Mouse (Mus musculus) monocyte, adult 5-6 weeks (primary cell): ENCODE results near the gene Top2a. TPM values are rescaled to one million over a fixed set of nuclear protein-coding genes. Genes with fewer than 3 reads are reported as not detected.

ENCODE experiments used
- ATAC-seq: fragments of 153-309, 156-312 bp; replicated peaks from 2 replicates; pipeline ENCODE4 v1.8.0; 2017; ENCODE audit warnings: mild to moderate bottlenecking; ENCODE audit not compliant: low TSS enrichment, insufficient number of reproducible peaks, severe bottlenecking, poor library complexity, low FRiP score
- total RNA-seq: library from RNA; stranded (forward); fragments of 200-1000, 200-491, 200-594 nt; gene quantifications from 3 replicates; pipeline ENCODE4 v1.2.3, GENCODE M21; 2017

Top2a gene
- total RNA-seq, 1 experiment from 2014 or later: 14.1 TPM

DNA sequence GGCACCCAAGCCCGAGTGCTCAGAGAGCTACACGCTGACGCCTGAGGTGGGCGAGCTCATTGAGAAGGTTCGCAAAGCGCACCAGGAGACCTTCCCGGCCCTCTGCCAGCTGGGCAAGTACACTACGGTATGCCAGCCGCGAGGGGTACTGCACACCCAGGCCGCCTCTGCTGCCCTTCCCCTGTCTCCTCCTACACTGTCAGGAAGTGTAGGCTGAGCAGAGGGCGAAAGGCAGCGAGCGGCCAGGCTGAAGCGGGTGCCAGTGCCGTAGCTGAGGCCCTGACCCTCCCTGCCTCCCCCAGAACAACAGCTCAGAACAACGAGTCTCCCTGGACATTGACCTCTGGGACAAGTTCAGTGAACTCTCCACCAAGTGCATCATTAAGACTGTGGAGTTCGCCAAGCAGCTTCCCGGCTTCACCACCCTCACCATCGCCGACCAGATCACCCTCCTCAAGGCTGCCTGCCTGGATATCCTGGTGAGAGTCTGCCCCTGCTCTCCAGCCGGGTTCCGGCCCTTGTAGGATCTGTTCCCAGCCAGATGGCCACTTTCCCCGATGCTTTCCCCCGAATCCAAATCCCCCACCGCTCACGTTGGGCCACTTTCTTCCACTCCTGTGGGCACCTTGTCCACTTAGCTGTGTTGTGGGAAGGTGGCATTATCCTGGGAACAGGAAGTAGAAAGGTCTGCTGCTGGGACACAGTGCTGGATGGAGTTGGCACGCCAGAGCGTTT is 53.6 kb downstream of the Top2a start:
- ATAC-seq: no peak

DNA sequence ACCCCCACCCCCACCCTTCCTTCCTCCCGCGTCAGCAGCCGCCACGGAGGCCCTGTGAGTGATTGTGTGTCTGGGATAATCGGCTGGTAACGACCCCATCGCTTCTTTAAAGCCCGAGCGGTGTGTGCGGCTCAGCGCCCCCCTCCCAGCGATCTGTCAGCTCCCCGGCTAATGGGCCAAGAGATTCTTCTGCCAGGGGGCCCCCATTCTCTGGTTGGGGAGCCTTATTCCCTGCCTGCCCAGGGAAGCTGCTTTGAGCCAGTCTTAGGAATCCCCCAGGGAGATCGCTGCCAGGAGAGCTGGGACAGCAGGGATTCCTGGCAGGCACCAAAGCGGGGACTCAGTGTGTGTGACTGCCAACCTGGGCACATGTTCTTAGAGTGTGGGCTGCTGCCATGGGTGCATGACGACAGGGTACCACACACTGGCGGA is 54.5 kb downstream of the Top2a start:
- ATAC-seq: no peak

DNA sequence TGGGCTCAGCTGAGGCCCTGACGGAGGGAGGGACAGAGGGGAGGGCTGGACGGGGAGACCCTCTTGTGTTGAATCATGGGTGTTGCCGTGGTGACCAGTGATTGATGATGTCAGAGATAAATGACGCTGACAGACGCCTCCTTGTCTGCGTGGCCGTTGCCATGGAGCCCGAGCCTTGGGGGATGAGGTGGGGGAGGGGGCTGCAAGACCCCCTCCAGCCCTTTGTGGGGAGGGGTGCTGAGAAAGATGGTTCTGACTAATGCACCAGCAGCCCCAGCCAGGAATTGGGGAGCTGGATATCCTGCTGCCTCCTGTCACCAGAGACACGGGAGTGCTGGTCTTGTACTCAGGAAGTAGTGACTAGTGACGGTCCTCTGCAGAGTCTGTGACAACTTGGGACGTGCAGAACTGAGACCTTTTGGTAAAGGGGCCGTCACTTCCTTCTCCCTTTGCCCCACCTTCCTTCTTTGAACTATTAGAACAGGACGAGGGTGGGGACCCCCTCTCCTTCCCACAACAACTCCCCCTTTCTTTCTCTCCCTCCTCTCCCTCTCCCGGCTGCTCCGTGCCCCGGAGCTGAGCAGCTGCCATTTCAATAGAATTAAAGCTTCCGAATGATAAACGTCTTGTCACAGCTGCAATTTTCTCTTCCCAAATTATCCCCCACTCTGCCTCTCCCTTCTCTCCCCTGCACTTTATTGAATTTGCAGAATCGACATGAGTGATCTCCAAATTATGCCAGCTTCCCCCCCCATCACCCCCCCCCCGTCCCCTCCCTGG is 55.1 kb downstream of the Top2a start:
- no peak for ATAC-seq

DNA sequence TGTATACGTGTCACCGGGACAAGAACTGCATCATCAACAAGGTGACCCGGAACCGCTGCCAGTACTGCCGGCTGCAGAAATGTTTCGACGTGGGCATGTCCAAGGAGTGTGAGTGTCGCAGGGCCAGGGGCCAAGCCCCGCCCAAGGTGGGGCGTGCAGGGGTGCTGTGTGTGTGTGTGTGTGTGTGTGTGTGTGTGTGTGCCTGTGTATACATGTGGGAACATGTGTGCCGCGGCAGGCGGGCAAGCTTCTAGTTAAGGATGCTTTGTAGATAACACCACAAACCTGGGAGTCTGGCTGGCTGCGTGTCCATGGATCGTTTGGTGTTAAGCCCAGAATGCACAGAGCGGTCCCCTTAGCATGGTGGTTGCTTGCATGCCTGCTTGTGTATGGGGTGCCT is 55.9 kb downstream of the Top2a start:
- no peak for ATAC-seq

DNA sequence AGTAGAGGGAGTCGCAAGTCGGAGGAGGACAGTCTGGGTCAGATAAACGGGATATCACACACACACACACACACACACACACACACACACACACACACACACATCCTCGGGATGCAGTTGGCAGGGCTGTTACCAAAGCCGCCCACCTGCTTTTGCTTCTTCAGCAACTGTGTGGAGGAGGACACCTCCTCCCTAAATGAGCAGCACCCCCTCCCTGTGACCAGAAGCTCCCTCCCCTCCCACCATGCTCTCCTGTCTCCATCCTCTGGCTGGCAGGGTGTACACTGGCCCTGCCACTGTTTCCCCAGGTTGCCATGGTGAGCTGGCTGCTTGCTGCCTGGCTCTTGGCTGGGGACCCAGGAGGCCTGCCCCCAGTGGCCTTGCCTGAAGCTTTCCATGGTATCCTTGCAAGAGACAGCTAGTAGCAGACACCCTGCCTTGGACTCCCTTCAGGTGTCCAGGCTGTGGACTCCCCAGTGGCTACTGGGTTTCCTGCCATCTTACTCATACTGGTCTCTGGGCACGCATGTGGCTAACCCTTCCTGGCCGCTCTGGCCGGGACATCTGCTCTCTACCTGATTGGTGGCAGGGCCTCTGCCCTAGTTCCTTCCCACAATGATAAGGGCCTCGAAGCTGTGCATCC is 57.4 kb downstream of the Top2a start:
- no peak for ATAC-seq

DNA sequence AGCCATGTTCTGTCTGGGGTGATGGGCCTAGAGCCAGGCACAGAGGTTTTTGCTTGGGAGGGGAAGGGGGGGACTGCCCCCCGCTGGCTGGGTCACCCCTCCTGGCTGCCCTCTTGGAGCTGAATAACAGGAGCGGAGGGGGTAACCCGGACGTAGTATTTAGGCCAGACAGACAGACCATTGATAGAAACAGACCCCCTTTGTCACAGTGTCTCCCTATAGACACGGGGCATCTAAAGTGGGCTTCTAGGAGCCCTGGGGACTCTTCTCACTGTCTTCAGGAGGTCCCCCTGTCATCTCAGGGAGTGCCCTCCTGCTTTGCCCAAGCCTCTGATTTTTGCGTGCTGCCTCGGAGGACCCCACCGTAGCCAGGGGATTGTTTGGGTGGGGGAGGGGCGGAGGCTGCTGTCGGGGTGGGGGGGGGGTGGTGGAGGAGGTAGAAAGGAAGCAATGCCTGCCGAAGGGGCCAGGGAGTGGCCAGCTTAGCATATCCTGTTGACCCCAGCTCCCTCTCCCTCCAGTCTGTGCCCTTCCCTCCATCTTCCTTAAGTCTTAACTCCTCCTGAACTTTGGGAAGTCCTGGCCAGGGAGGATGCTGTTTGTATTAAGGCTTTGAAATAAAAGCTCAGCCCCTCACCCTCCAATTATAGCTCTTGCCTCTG is 58.4 kb downstream of the Top2a start:
- no peak for ATAC-seq

DNA sequence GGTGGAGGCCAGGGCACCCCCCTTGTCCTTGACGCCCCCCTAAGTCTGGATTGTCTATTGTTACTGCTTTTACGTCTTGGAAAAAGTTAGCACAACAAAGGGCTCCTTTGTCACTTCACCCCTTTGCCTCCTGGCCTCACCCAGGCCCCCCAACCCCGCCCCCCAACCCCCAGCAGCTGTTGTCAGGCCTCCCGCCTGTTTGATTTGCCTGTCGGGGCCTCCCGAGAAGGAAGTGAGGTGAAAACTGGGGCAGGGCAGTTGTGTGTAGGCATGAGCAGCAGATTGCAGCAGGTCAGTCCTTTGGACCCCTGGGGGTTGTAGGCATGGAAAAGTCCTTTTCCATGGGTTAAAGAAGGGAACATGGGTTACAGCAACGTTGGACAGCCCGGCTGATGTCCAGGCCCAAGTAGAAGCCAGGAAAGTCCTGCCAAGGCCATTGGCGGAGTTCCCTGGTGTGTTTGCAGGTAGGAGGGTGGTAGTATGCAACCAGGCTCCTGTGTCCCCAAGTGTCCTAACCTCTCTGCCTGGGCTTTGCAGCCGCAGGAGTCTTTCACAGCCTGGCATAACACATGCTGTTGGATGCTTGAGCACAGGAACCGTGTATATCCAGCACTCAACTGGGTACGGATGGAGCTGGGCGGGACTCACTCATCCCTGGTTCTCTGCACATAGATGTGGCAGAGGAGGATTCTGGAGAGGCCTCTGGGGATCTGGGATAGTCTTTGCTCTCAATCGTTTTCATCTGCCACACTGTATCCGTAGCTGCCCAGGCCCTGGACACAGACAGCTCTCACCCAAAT is 59.2 kb downstream of the Top2a start:
- ATAC-seq: no peak

DNA sequence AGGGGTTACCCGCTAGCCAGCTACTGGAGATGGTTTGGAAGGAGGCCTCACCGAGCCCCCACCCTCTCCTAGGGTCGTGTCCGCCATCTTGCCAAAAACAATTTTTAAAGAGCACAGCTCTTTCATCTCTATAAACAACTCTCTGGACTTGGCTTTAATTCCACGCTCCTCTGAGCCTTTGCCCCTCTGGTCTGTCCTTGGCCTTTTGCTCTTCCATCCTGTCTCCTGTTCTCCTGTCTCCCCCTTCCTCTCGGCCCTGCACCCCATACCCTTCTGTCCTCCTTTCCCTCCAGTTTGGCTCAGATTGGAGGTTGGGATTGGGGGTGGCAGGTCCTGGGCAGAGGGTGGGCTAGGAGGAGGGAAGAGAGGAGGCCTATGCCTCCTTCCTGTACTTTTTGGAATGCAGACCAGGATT is 59.8 kb downstream of the Top2a start:
- no peak for ATAC-seq

DNA sequence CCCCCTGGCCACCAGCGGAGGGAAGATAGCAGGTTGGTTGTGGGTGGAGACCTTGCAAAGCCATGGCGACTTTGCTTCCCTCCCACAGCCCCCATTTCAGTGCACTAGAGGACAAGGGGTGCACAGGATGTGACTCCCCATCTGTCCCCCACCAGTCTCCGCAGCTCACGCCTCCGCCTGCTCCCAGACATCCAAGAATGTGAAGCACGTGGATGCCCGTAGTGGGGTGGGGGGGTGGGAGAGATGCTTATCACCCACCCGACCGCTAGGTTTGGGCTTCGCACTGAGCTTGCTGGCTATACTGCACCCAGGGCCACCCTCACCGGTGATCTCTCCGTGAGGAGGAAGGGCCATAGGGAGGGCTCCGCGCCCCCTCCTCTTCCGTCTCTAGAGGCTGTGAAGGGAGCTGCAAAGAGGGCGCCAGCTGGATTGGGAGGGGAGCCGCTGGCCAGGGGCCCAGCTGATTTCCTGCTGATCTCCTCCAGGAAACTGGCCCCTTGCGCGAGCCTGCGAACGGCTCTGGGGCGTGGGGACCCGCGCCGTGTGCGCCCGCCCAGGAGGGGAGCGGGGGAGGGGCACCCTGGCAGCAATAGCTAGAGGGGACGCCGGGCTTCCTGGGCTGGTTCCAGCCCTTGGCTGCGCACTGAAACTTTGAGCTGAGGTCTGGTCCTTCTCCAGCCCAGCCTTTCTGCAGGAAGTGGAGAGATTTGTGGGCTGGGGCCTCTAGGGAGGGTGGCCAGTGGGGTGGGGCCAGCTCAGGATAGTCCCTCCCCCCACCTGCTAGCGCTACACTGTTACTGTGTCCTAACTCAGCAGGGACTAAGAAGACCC is 60.6 kb downstream of the Top2a start:
- peak; percentile 20 for ATAC-seq

DNA sequence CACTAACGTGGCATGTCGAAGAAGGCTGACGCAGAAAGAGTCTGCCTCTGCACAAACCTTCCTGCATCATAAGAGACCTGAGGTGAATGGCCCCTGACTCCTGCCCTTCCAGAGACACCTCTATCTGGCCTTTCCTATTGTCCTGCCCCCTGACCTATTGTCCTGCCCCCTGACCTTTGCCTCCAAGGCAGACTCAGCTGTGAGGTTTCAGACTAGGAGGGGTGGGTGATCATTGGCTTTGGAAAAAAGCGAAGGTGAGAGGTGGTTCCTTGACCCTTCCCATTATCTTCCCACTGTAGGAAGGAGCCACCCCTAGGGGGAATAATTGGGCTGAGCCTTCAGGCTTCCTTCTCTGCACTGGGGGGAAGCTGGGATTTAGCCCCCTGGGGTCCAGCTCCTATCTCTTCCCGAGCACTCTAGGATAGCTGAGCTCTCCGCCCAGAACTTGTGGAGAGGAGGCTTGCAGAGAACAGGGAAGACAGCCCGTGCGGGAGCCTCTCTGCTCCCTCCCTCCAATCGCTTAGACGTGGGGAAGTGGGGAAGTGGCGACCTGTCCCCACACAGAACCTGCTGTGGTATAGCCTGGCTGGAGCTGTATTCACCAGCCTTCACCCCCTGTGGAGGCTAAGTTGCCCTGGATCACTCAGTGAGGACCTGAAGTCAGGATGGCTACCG is 61.4 kb downstream of the Top2a start:
- no peak for ATAC-seq

DNA sequence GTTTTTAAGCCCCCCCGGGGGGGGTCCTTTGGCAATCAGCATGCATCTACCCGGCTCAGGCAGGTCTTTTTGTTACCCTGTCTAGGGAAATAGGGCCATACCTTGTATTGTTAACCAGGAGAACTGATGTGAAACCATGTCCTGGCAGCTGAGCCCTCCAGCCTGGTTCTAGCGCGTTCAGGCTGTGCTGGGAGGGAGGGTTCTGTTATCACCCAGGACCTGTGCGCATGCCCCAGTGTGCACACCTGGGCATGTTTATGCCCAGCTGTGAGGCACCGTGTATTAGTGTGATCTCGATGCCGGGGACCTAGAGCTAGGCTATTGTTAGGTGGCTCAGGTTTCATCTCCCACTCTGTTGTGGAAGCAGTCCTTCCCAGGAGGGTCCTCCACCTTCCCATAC is 62.2 kb downstream of the Top2a start:
- no peak for ATAC-seq

DNA sequence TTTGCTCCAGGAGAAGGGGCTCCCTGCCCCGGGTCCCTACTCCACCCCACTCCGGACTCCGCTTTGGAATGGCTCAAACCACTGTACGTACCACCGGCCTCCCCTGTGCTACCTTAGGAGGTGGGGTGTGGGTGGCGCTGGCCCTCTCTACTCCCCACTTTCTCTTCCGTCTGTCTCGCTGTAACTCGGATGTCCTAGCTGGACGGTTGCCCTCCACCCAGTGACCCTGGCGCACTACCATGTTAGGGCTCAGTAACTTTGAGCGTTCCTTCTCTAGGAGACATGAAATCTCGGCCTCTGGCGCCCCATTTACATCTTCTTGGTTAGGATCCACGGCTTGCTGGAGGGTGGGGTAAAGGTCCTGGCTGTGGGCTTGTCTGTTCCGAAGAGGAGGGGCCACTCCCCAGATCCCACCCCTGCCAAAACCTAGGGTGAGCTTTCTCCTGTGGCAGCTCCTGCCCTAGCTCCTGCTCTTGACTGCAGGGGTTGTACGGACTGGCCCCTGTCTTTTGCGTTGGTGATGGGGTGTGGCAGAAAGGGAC is 62.9 kb downstream of the Top2a start:
- no peak for ATAC-seq

DNA sequence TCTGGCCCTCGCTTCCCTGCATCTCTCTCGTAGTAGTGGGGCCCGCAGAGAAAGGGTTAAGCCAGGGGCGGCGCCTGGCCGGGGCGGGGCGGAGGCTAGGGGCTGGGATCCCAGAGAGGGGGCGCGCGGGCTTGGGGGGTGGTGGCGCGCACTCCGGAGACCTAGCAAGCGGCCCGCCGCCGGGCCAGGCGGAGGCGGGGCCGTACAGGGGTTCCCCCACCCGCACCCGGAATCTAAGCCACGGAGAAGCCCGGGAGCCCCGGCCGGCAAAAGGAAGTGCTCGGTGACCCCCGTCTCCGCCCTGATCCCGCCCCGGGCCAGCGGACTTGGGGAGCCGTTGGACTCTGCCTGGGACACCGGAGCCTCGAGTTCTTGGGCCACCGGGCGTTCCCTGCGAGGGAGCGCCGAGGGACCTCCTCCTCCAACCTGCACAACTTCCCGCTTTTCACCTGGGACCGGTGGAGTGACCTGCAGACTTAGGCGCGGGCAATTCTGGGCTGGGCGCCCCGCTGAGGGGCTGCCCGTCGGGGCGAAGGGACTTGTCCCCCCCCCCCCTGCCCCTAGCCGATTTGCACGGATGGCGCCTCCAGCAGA is 63.6 kb downstream of the Top2a start:
- ATAC-seq: no peak

DNA sequence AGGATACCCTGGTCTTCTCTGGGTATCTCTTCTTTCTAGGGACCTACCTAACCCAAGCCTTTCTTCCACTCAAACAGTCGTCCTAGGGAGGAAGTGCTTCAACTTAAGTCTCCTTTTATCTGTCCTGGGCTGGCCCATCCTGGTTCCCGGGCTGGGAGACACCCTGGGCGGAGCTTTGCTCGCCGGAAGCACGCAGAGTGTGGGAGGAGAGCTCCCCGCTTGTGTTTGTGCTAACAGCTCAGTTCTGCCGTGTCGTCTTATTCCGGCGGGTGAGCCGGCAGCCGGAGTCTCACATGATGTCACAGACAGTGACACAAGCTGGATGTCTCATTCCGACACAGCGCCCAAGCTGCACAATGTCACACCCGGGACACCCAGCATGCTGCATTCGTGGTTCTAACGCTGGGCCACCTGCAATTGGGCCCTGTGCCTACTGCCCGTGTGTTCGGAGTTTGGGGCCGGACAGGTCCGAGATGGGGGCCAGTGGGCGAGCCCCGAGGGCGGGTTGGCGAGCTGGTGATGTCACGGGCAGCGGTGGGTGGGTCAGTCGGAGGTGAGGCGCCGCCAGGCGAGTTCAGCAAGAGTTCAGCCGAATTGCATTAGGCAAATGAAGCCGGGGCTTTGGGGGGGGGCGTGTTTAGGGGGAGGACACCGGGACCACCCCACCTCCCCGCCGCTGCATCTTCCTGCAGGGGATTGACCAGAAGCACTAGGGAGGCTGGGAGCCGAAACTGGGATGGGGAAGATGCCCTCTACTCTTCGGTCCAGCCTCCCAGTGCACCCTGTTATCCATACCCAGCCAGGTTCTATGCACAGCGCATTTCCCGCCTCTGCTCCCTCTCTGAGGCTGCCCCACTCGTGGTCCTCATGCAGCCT is 64.3 kb downstream of the Top2a start:
- peak; percentile 68 for ATAC-seq

DNA sequence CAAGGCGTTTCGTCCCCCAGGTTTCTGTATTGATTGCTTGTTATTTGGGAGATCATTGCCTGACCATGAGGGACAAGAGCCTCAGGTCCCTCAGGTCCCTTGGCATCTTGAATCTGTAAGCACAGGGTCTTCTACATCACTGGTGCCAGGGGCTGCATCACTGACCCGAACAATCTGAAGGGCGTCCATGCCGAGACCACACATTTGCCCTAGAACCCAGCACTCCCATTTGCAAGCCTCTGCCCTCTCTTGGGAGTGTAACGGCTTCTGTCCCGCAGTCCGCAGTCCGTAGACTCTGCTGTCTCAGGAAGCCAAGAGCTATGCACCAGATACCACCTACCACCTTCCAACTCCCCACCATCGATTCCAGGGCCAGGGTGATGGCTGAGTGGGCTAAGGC is 67.6 kb downstream of the Top2a start:
- no peak for ATAC-seq
